13 mouse cellular contexts compared by ENCODE assay signal in the genomic region with DNA sequence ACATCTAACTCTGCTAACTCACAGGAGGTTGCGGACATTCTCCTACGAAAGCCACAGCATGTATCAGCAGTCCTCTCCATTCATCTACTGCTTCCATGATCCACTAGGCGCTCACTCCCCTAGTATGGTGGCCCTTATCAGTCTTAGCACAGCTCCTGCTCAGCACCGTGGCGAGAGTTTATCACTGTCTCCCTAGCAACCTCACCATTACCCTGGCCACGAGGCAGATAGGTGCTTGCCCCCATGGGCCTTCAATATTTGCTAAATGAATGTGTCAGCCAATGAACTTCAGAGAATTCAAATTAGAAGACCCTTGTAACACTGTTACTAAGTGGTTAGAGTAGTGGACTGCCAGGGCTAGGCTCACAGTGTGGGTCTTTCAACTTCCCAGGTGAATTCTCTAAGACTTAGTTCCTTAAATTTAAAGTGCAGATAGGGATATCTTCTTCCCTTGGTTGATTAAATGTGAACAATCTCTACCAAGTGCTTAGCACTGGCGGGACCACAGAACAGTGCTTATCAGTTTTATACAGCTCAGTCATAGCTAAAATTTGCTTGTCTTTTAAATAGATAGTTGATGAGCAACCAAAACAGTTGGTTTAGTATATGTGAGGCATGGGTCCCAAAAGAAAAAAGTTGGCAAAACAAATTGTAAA. TPM values are rescaled to one million over a fixed set of nuclear protein-coding genes. Genes with fewer than 3 reads are reported as not detected.
A peak's percentile ranks its signal among the peaks of the same experiment; 100 is the strongest.
DNase-seq lines count a peak whose midpoint lies in the region; ATAC-seq and TF ChIP-seq lines count a peak whose summit lies in the region.
"Had no signal": no experiment of that assay in that cellular context is flagged by ENCODE, and none has a peak within 500 bp of the region (broad histone marks: within the 10 kb centered on the region; RNA-seq: fewer than 3 reads in every experiment).

No protein-coding gene starts in this region.

- peak; percentile 95 for ATAC-seq in intestine, embryonic 15.5 days
- ATAC-seq in intestine, postnatal 0 days = no peak
- ATAC-seq in liver, embryonic 15.5 days (ENCODE audit: insufficient read depth) = peak; percentile 100
- peak; percentile 100 for ATAC-seq in stomach, embryonic 15.5 days (ENCODE audit: insufficient read depth, low FRiP score, low read depth)
- no peak for ATAC-seq in forebrain, postnatal 0 days
- ATAC-seq: hindbrain, postnatal 0 days had no signal

- H3K27ac ChIP-seq in intestine, embryonic 15.5 days = no peak overlapping the region
- no peak overlapping the region for H3K27ac ChIP-seq in intestine, postnatal 0 days (ENCODE audit: low read depth, low read length)
- H3K27ac ChIP-seq in liver, embryonic 15.5 days (replicated peaks) = peak overlapping the region; percentile 95
- no peak overlapping the region for H3K27ac ChIP-seq in stomach, embryonic 15.5 days
- H3K27ac ChIP-seq in forebrain, postnatal 0 days (ENCODE audit: low read depth, low read length) = no peak overlapping the region
- H3K27ac ChIP-seq: heart, embryonic 15.5 days; hindbrain, postnatal 0 days had no signal

- no peaks in the 10 kb centered on the region for H3K36me3 ChIP-seq in intestine, embryonic 15.5 days
- no peaks in the 10 kb centered on the region for H3K36me3 ChIP-seq in intestine, postnatal 0 days (ENCODE audit: control insufficient read depth, insufficient read depth)
- no peaks in the 10 kb centered on the region for H3K36me3 ChIP-seq in liver, embryonic 15.5 days (replicated peaks)
- no peaks in the 10 kb centered on the region for H3K36me3 ChIP-seq in stomach, embryonic 15.5 days
- H3K36me3 ChIP-seq in forebrain, postnatal 0 days (ENCODE audit: insufficient read depth) = no peaks in the 10 kb centered on the region
- H3K36me3 ChIP-seq: heart, embryonic 15.5 days had no signal

- no peaks in the 10 kb centered on the region for H3K9me3 ChIP-seq in intestine, embryonic 15.5 days
- no peaks in the 10 kb centered on the region for H3K9me3 ChIP-seq in intestine, postnatal 0 days (ENCODE audit: control insufficient read depth)
- no peaks in the 10 kb centered on the region for H3K9me3 ChIP-seq in liver, embryonic 15.5 days (replicated peaks)
- no peaks in the 10 kb centered on the region for H3K9me3 ChIP-seq in stomach, embryonic 15.5 days
- H3K9me3 ChIP-seq in forebrain, postnatal 0 days (ENCODE audit: low read length) = no peaks in the 10 kb centered on the region
- H3K9me3 ChIP-seq: heart, embryonic 15.5 days had no signal

- no peaks in the 10 kb centered on the region for H3K4me1 ChIP-seq in intestine, embryonic 15.5 days (replicated peaks)
- no peaks in the 10 kb centered on the region for H3K4me1 ChIP-seq in intestine, postnatal 0 days (replicated peaks; ENCODE audit: control insufficient read depth, insufficient read depth, low read length)
- H3K4me1 ChIP-seq in liver, embryonic 15.5 days (replicated peaks) = peaks cover 33% of the 10 kb centered on the region
- no peaks in the 10 kb centered on the region for H3K4me1 ChIP-seq in stomach, embryonic 15.5 days
- H3K4me1 ChIP-seq in forebrain, postnatal 0 days (ENCODE audit: insufficient read depth) = no peaks in the 10 kb centered on the region

- no peak overlapping the region for H3K4me2 ChIP-seq in intestine, embryonic 15.5 days (replicated peaks)
- H3K4me2 ChIP-seq in intestine, postnatal 0 days (replicated peaks; ENCODE audit: low read depth) = no peak overlapping the region
- peak overlapping the region; percentile 66 for H3K4me2 ChIP-seq in liver, embryonic 15.5 days
- no peak overlapping the region for H3K4me2 ChIP-seq in stomach, embryonic 15.5 days
- no peak overlapping the region for H3K4me2 ChIP-seq in forebrain, postnatal 0 days (ENCODE audit: low read depth)
- H3K4me2 ChIP-seq: heart, embryonic 15.5 days had no signal

- peak; percentile 92 for DNase-seq in c-Kit-positive CD71-positive TER-119-positive erythroid progenitor cells, embryonic 14.5 days (ENCODE audit: low spot score)
- DNase-seq in cerebellum, postnatal 4 days (ENCODE audit: low spot score in 2 of 2) = no peak
- DNase-seq in right cerebral cortex, postnatal 25 days = no peak
- no peak for DNase-seq in forebrain, postnatal 0 days
- DNase-seq: adrenal gland, adult 8-10 months; cerebellum, adult 2 months; lung, adult 2 months had no signal

- no peaks in the 10 kb centered on the region for H3K27me3 ChIP-seq in intestine, embryonic 15.5 days (replicated peaks)
- no peaks in the 10 kb centered on the region for H3K27me3 ChIP-seq in intestine, postnatal 0 days (replicated peaks; ENCODE audit: control insufficient read depth, insufficient read depth, low read length)
- no peaks in the 10 kb centered on the region for H3K27me3 ChIP-seq in liver, embryonic 15.5 days
- no peaks in the 10 kb centered on the region for H3K27me3 ChIP-seq in stomach, embryonic 15.5 days (replicated peaks)
- no peaks in the 10 kb centered on the region for H3K27me3 ChIP-seq in forebrain, postnatal 0 days (ENCODE audit: insufficient read depth, low read length)
- H3K27me3 ChIP-seq: heart, embryonic 15.5 days had no signal

- WGBS in intestine, embryonic 15.5 days = 53% methylated on average over 7 of the region's 7 CpGs
- WGBS in intestine, postnatal 0 days = 44% methylated on average over 7 of the region's 7 CpGs
- 11% methylated on average over 7 of the region's 7 CpGs for WGBS in liver, embryonic 15.5 days (ENCODE audit: insufficient replicate concordance)
- WGBS in stomach, embryonic 15.5 days = 42% methylated on average over 7 of the region's 7 CpGs
- WGBS in forebrain, postnatal 0 days = 76% methylated on average over 7 of the region's 7 CpGs

- TF ChIP-seq CTCF in intestine, postnatal 0 days (IDR thresholded peaks at IDR 0.05; ENCODE audit: low read depth) = no peak
- TF ChIP-seq CTCF in forebrain, postnatal 0 days (IDR thresholded peaks at IDR 0.05; ENCODE audit: low read depth) = no peak

- H3K4me3 ChIP-seq in intestine, embryonic 15.5 days (replicated peaks) = no peak overlapping the region
- no peak overlapping the region for H3K4me3 ChIP-seq in intestine, postnatal 0 days (ENCODE audit: low read depth, low read length)
- H3K4me3 ChIP-seq in liver, embryonic 15.5 days (replicated peaks) = peak overlapping the region; percentile 12; the same call in 1 of the 2 replicates
- H3K4me3 ChIP-seq in stomach, embryonic 15.5 days (replicated peaks) = no peak overlapping the region
- H3K4me3 ChIP-seq in forebrain, postnatal 0 days (ENCODE audit: low read depth, low read length) = no peak overlapping the region
- H3K4me3 ChIP-seq: heart, embryonic 15.5 days had no signal

- no peak overlapping the region for H3K9ac ChIP-seq in intestine, embryonic 15.5 days
- no peak overlapping the region for H3K9ac ChIP-seq in intestine, postnatal 0 days (ENCODE audit: low read depth, low read length)
- no peak overlapping the region for H3K9ac ChIP-seq in liver, embryonic 15.5 days
- no peak overlapping the region for H3K9ac ChIP-seq in stomach, embryonic 15.5 days
- H3K9ac ChIP-seq in forebrain, postnatal 0 days = no peak overlapping the region
- H3K9ac ChIP-seq: heart, embryonic 15.5 days had no signal

RNA-seq across cellular contexts. Expression of gene Zfand6, which starts 33.2 kb away (rescaled TPM):
- polyA plus RNA-seq in intestine, embryonic 15.5 days (2015; fragmentation: Nextera tagmentation; extraction: Ambion mirVana) = 162 and 174 TPM in 2 replicates
- 178 and 188 TPM in 2 replicates for polyA plus RNA-seq in intestine, postnatal 0 days (2015; fragmentation: Nextera tagmentation; extraction: Ambion mirVana)
- polyA plus RNA-seq in liver, embryonic 15.5 days (2015; fragmentation: Nextera tagmentation; extraction: Ambion mirVana) = 145 and 154 TPM in 2 replicates
- polyA plus RNA-seq in stomach, embryonic 15.5 days (2015; fragmentation: Nextera tagmentation; extraction: Ambion mirVana) = 177 and 188 TPM in 2 replicates
- 108 and 109 TPM in 2 replicates for total RNA-seq in forebrain, postnatal 0 days (2014; rRNA removed)
- polyA plus RNA-seq in forebrain, postnatal 0 days (2015; fragmentation: Nextera tagmentation; extraction: Ambion mirVana) = 137 and 152 TPM in 2 replicates

Comparison
In these comparisons a context has a peak if more than half of its experiments do, and no peak if none do; other contexts are left out.
1. ATAC-seq: peak in intestine, embryonic 15.5 days (single experiment), liver, embryonic 15.5 days (single experiment) and stomach, embryonic 15.5 days (single experiment); none in intestine, postnatal 0 days (single experiment) and forebrain, postnatal 0 days (single experiment).